Mouse (Mus musculus) embryo, embryonic 10.5 days (tissue): Measurements from ENCODE around the gene Limk2.

Source experiments
- DNase-seq: peaks from one replicate; pipeline ENCODE4 v3.0.0-alpha.2; 2015; ENCODE audit warnings: low spot score

Gene Limk2

GRCm38 (mm10) chr11:3333111-3333695, 75.8 kb downstream of the Limk2 start:
- no peak for DNase-seq

GRCm38 (mm10) chr11:3331756-3332642, 77.0 kb downstream of the Limk2 start:
- peak; percentile 95 for DNase-seq

GRCm38 (mm10) chr11:3330991-3331750, 77.8 kb downstream of the Limk2 start:
- peak; percentile 54 for DNase-seq

GRCm38 (mm10) chr11:3330566-3330965, 78.4 kb downstream of the Limk2 start:
- DNase-seq: peak; percentile 84

- no peak for DNase-seq
These were observed 79.0 kb downstream of the Limk2 start, which contains the start of gene Pik3ip1 for GRCm38 (mm10) chr11:3329891-3330451. Gene Pik3ip1, plus strand, starts transcription at chr11:3330401.

GRCm38 (mm10) chr11:3328806-3329775, 79.9 kb downstream of the Limk2 start:
- DNase-seq: no peak

GRCm38 (mm10) chr11:3328271-3328670, 80.7 kb downstream of the Limk2 start:
- no peak for DNase-seq

- DNase-seq: no peak
These were observed 90.7 kb downstream of the Limk2 start for GRCm38 (mm10) chr11:3318286-3318685.

- peak; percentile 72 for DNase-seq
These were observed 94.8 kb downstream of the Limk2 start for GRCm38 (mm10) chr11:3314148-3314547.

- no peak for DNase-seq
These were observed 95.7 kb downstream of the Limk2 start for GRCm38 (mm10) chr11:3313294-3313693.

- no peak for DNase-seq
These were observed 97.2 kb downstream of the Limk2 start for GRCm38 (mm10) chr11:3311586-3312347.

- no peak for DNase-seq
These were observed 98.0 kb downstream of the Limk2 start for GRCm38 (mm10) chr11:3310789-3311585.

GRCm38 (mm10) chr11:3309884-3310283, 99.1 kb downstream of the Limk2 start:
- DNase-seq: no peak

- DNase-seq: no peak
These were observed 101.1 kb downstream of the Limk2 start for GRCm38 (mm10) chr11:3307875-3308274.

- no peak for DNase-seq
These were observed 103.2 kb downstream of the Limk2 start for GRCm38 (mm10) chr11:3305821-3306220.

GRCm38 (mm10) chr11:3302792-3303191, 106.2 kb downstream of the Limk2 start:
- DNase-seq: no peak

GRCm38 (mm10) chr11:3302385-3302784, 106.6 kb downstream of the Limk2 start:
- no peak for DNase-seq

- no peak for DNase-seq
These were observed 107.9 kb downstream of the Limk2 start for GRCm38 (mm10) chr11:3301075-3301474.

- no peak for DNase-seq
These were observed 110.2 kb downstream of the Limk2 start for GRCm38 (mm10) chr11:3298813-3299185.
